Mouse (Mus musculus) adipocyte (in vitro differentiated cells): ENCODE results near the gene Igdcc3.

Source experiments
- DNase-seq: peaks from one replicate; pipeline ENCODE4 v3.0.0-alpha.2; 2016; ENCODE audit warnings: low spot score

Igdcc3 gene

GRCm38 (mm10) chr9:65175939-65176871 is 35.2 kb downstream of the Igdcc3 start:
- DNase-seq: no peak

GRCm38 (mm10) chr9:65177497-65177896 is 36.5 kb downstream of the Igdcc3 start:
- DNase-seq: no peak

GRCm38 (mm10) chr9:65177912-65178311 is 36.9 kb downstream of the Igdcc3 start:
- DNase-seq: no peak

GRCm38 (mm10) chr9:65178336-65179213 is 37.6 kb downstream of the Igdcc3 start:
- no peak for DNase-seq

GRCm38 (mm10) chr9:65179817-65180624 is 39.0 kb downstream of the Igdcc3 start:
- DNase-seq: no peak

GRCm38 (mm10) chr9:65188599-65188998 is 47.6 kb downstream of the Igdcc3 start:
- DNase-seq: peak; percentile 91

- no peak for DNase-seq
These were observed 49.3 kb downstream of the Igdcc3 start for GRCm38 (mm10) chr9:65190306-65190705.

GRCm38 (mm10) chr9:65191389-65191754 is 50.4 kb downstream of the Igdcc3 start:
- DNase-seq: peak; percentile 25

GRCm38 (mm10) chr9:65191755-65192469 is 50.9 kb downstream of the Igdcc3 start:
- DNase-seq: peak; percentile 30

GRCm38 (mm10) chr9:65193214-65193613 is 52.2 kb downstream of the Igdcc3 start:
- no peak for DNase-seq

- DNase-seq: no peak
These were observed 54.1 kb downstream of the Igdcc3 start, which contains the start of gene Parp16 for GRCm38 (mm10) chr9:65195053-65195452. Gene Parp16 (plus strand): TSS chr9:65195353.

GRCm38 (mm10) chr9:65195621-65195981 is 54.6 kb downstream of the Igdcc3 start:
- peak; percentile 28 for DNase-seq

- peak; percentile 75 for DNase-seq
These were observed 55.2 kb downstream of the Igdcc3 start for GRCm38 (mm10) chr9:65195982-65196737.

- DNase-seq: peak; percentile 87
These were observed 56.0 kb downstream of the Igdcc3 start for GRCm38 (mm10) chr9:65196738-65197569.

- DNase-seq: no peak
These were observed 56.8 kb downstream of the Igdcc3 start for GRCm38 (mm10) chr9:65197826-65198225.

GRCm38 (mm10) chr9:65199723-65200122 is 58.7 kb downstream of the Igdcc3 start:
- DNase-seq: peak; percentile 28

GRCm38 (mm10) chr9:65200606-65201005 is 59.6 kb downstream of the Igdcc3 start:
- DNase-seq: peak; percentile 88

- peak; percentile 70 for DNase-seq
These were observed 60.0 kb downstream of the Igdcc3 start for GRCm38 (mm10) chr9:65201021-65201380.

- peak; percentile 94 for DNase-seq
These were observed 60.6 kb downstream of the Igdcc3 start for GRCm38 (mm10) chr9:65201381-65202164.
